Mouse (Mus musculus): ENCODE measurements at regions not wholly inside any gene's neighbourhood (a gene's known extent, or its start where the extent isn't known, plus 50 kb on each side); places are given as distances from the start of the nearest gene placed in this dataset.

- no peaks in the 10 kb centered on the region for H3K36me3 ChIP-seq (ENCODE audit: control insufficient read depth, insufficient read depth, low read length)
- WGBS = 73% methylated on average over 5 of the region's 5 CpGs
- DNase-seq (ENCODE audit: low spot score) (no peak), ATAC-seq (ENCODE audit: low FRiP score) (no peak)
- no peaks in the 10 kb centered on the region for H3K4me1 ChIP-seq (replicated peaks; ENCODE audit: control insufficient read depth, insufficient read depth, low read length)
- H3K9me3 ChIP-seq (ENCODE audit: control insufficient read depth, low read length) = no peaks in the 10 kb centered on the region
- H3K4me3 ChIP-seq (ENCODE audit: low read depth, low read length) = no peak overlapping the region
- H3K27ac ChIP-seq (ENCODE audit: low read depth, low read length) = no peak overlapping the region
- no peaks in the 10 kb centered on the region for H3K27me3 ChIP-seq (ENCODE audit: control insufficient read depth, insufficient read depth, low read length)
- H3K4me2 ChIP-seq (replicated peaks; ENCODE audit: low read depth, low read length) = no peak overlapping the region
- H3K9ac ChIP-seq (ENCODE audit: low read depth, low read length) = no peak overlapping the region
Measured at GRCm38 (mm10) chr13:25925685-25926084, 655.4 kb upstream of the Nrsn1 start.

DNA sequence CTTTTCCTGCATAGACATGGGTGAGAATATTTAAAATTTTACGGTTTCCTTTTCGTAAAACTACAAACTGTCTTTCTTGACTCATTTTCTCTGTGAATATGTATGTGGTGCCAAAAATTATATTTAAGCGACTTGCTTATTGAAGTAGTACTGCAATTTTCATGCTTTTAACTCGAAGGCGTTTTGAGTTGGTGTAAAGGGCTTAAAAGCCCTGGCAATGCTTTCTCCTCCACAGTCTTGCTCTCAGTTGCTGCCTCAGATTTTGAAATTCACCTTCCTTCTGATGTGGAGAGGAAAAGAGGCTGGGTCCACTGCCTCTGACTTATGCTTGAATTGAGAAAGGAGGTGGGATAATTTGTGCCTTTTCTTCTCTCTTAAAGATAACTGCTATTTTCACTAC is 629.6 kb upstream of the Nrsn1 start:
- no peaks in the 10 kb centered on the region for H3K9me3 ChIP-seq (ENCODE audit: control insufficient read depth, low read length)
- H3K36me3 ChIP-seq (ENCODE audit: control insufficient read depth, insufficient read depth, low read length) = no peaks in the 10 kb centered on the region
- no peaks in the 10 kb centered on the region for H3K4me1 ChIP-seq (replicated peaks; ENCODE audit: control insufficient read depth, insufficient read depth, low read length)
- no peak for DNase-seq (ENCODE audit: low spot score)
- H3K27ac ChIP-seq (ENCODE audit: low read depth, low read length) = no peak overlapping the region
- no peaks in the 10 kb centered on the region for H3K27me3 ChIP-seq (ENCODE audit: control insufficient read depth, insufficient read depth, low read length)
- no peak for ATAC-seq (ENCODE audit: low FRiP score)
- no peak overlapping the region for H3K9ac ChIP-seq (ENCODE audit: low read depth, low read length)
- no peak overlapping the region for H3K4me2 ChIP-seq (replicated peaks; ENCODE audit: low read depth, low read length)
- WGBS = 88% methylated on average over 5 of the region's 5 CpGs
- H3K4me3 ChIP-seq (ENCODE audit: low read depth, low read length) = no peak overlapping the region

- Histone ChIP-seq H3K27me3 (ENCODE audit: control insufficient read depth, insufficient read depth, low read length) (no peaks in the 10 kb centered on the region), H3K9me3 (ENCODE audit: control insufficient read depth, low read length) (no peaks in the 10 kb centered on the region), H3K4me1 (replicated peaks; ENCODE audit: control insufficient read depth, insufficient read depth, low read length) (no peaks in the 10 kb centered on the region), H3K27ac (ENCODE audit: low read depth, low read length) (no peak overlapping the region), H3K4me3 (ENCODE audit: low read depth, low read length) (no peak overlapping the region), H3K9ac (ENCODE audit: low read depth, low read length) (no peak overlapping the region), H3K36me3 (ENCODE audit: control insufficient read depth, insufficient read depth, low read length) (no peaks in the 10 kb centered on the region), H3K4me2 (replicated peaks; ENCODE audit: low read depth, low read length) (no peak overlapping the region)
- DNase-seq (ENCODE audit: low spot score) = no peak
- WGBS = 42% methylated on average over 2 of the region's 2 CpGs
- ATAC-seq (ENCODE audit: low FRiP score) = no peak
Measured at GRCm38 (mm10) chr13:25893150-25893549, 622.8 kb upstream of the Nrsn1 start.

- Histone ChIP-seq H3K4me1 (replicated peaks; ENCODE audit: control insufficient read depth, insufficient read depth, low read length) (no peaks in the 10 kb centered on the region), H3K9ac (ENCODE audit: low read depth, low read length) (no peak overlapping the region), H3K36me3 (ENCODE audit: control insufficient read depth, insufficient read depth, low read length) (no peaks in the 10 kb centered on the region), H3K4me2 (replicated peaks; ENCODE audit: low read depth, low read length) (no peak overlapping the region), H3K27me3 (ENCODE audit: control insufficient read depth, insufficient read depth, low read length) (no peaks in the 10 kb centered on the region), H3K4me3 (ENCODE audit: low read depth, low read length) (no peak overlapping the region), H3K27ac (ENCODE audit: low read depth, low read length) (no peak overlapping the region), H3K9me3 (ENCODE audit: control insufficient read depth, low read length) (no peaks in the 10 kb centered on the region)
- ATAC-seq (ENCODE audit: low FRiP score) = no peak
- whole genome bisulfite sequencing = 79% methylated on average over 4 of the region's 4 CpGs
- DNase-seq (ENCODE audit: low spot score) = no peak
Measured at GRCm38 (mm10) chr13:25882818-25883217, 612.5 kb upstream of the Nrsn1 start.

DNA sequence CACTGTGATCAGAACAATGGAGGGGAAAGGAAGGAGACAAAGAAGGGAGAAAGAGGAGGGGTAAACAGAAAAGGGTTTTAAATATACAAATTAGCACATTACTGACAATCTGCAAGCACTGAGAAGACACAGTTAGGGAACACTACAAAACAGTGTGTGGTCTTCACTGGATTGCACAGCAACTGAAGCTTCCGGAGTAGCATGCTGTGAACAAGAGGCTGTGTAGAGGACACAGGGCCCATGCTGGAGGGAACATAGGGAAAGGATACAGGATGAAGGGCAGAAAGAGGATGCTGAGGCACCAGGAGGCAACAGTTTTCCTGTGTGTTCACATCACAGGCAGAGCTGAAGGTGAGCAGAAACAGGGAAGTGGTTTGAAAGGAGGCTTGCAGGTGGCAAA is 598.6 kb upstream of the Nrsn1 start:
- H3K9ac ChIP-seq (ENCODE audit: low read depth, low read length) = no peak overlapping the region
- no peak overlapping the region for H3K4me3 ChIP-seq (ENCODE audit: low read depth, low read length)
- DNase-seq (ENCODE audit: low spot score) = no peak
- ATAC-seq (ENCODE audit: low FRiP score) = no peak
- no peaks in the 10 kb centered on the region for H3K4me1 ChIP-seq (replicated peaks; ENCODE audit: control insufficient read depth, insufficient read depth, low read length)
- H3K27me3 ChIP-seq (ENCODE audit: control insufficient read depth, insufficient read depth, low read length) = no peaks in the 10 kb centered on the region
- H3K4me2 ChIP-seq (replicated peaks; ENCODE audit: low read depth, low read length) = no peak overlapping the region
- H3K9me3 ChIP-seq (ENCODE audit: control insufficient read depth, low read length) = no peaks in the 10 kb centered on the region
- WGBS = 78% methylated on average over 1 of the region's 1 CpGs
- H3K27ac ChIP-seq (ENCODE audit: low read depth, low read length) = no peak overlapping the region
- H3K36me3 ChIP-seq (ENCODE audit: control insufficient read depth, insufficient read depth, low read length) = no peaks in the 10 kb centered on the region

GRCm38 (mm10) chr13:25858207-25858606 is 587.9 kb upstream of the Nrsn1 start:
- Histone ChIP-seq H3K27me3 (ENCODE audit: control insufficient read depth, insufficient read depth, low read length) (no peaks in the 10 kb centered on the region), H3K9ac (ENCODE audit: low read depth, low read length) (no peak overlapping the region), H3K4me1 (replicated peaks; ENCODE audit: control insufficient read depth, insufficient read depth, low read length) (no peaks in the 10 kb centered on the region), H3K36me3 (ENCODE audit: control insufficient read depth, insufficient read depth, low read length) (no peaks in the 10 kb centered on the region), H3K4me2 (replicated peaks; ENCODE audit: low read depth, low read length) (no peak overlapping the region), H3K9me3 (ENCODE audit: control insufficient read depth, low read length) (no peaks in the 10 kb centered on the region), H3K27ac (ENCODE audit: low read depth, low read length) (no peak overlapping the region), H3K4me3 (ENCODE audit: low read depth, low read length) (no peak overlapping the region)
- ATAC-seq (ENCODE audit: low FRiP score) (no peak), DNase-seq (ENCODE audit: low spot score) (no peak)

DNA sequence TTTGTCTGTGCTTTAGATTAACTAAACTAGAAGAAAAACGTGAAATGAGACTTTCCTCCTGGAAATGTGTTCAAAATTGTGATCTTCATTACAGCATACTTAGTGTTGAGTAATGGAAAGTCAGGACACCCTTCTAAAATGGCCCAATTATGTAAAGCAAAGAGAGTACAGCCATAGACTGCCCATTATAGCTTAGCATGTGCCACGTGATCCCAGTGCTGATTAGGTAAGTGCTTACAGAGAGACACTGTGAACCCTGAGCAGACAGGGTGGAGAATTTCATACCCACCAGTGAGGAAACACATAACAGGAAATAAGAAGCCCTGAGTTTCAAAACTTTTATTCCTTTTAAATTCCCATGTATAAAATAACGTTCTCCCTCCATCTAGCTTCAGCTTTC is 587.3 kb upstream of the Nrsn1 start:
- no peak for ATAC-seq (ENCODE audit: low FRiP score)
- no peak for DNase-seq (ENCODE audit: low spot score)
- WGBS = 79% methylated on average over 3 of the region's 3 CpGs
- no peak overlapping the region for H3K4me2 ChIP-seq (replicated peaks; ENCODE audit: low read depth, low read length)
- no peaks in the 10 kb centered on the region for H3K36me3 ChIP-seq (ENCODE audit: control insufficient read depth, insufficient read depth, low read length)
- H3K27me3 ChIP-seq (ENCODE audit: control insufficient read depth, insufficient read depth, low read length) = no peaks in the 10 kb centered on the region
- H3K9me3 ChIP-seq (ENCODE audit: control insufficient read depth, low read length) = no peaks in the 10 kb centered on the region
- H3K9ac ChIP-seq (ENCODE audit: low read depth, low read length) = no peak overlapping the region
- H3K4me3 ChIP-seq (ENCODE audit: low read depth, low read length) = no peak overlapping the region
- H3K27ac ChIP-seq (ENCODE audit: low read depth, low read length) = no peak overlapping the region
- no peaks in the 10 kb centered on the region for H3K4me1 ChIP-seq (replicated peaks; ENCODE audit: control insufficient read depth, insufficient read depth, low read length)

GRCm38 (mm10) chr13:25857096-25857495 is 586.8 kb upstream of the Nrsn1 start:
- no peak overlapping the region for H3K27ac ChIP-seq (ENCODE audit: low read depth, low read length)
- H3K36me3 ChIP-seq (ENCODE audit: control insufficient read depth, insufficient read depth, low read length) = no peaks in the 10 kb centered on the region
- H3K9me3 ChIP-seq (ENCODE audit: control insufficient read depth, low read length) = no peaks in the 10 kb centered on the region
- no peak for DNase-seq (ENCODE audit: low spot score)
- no peak for ATAC-seq (ENCODE audit: low FRiP score)
- H3K9ac ChIP-seq (ENCODE audit: low read depth, low read length) = no peak overlapping the region
- 90% methylated on average over 3 of the region's 3 CpGs for WGBS
- no peak overlapping the region for H3K4me3 ChIP-seq (ENCODE audit: low read depth, low read length)
- H3K4me1 ChIP-seq (replicated peaks; ENCODE audit: control insufficient read depth, insufficient read depth, low read length) = no peaks in the 10 kb centered on the region
- no peaks in the 10 kb centered on the region for H3K27me3 ChIP-seq (ENCODE audit: control insufficient read depth, insufficient read depth, low read length)
- H3K4me2 ChIP-seq (replicated peaks; ENCODE audit: low read depth, low read length) = no peak overlapping the region

- no peak overlapping the region for H3K4me3 ChIP-seq (ENCODE audit: low read depth, low read length)
- H3K4me1 ChIP-seq (replicated peaks; ENCODE audit: control insufficient read depth, insufficient read depth, low read length) = no peaks in the 10 kb centered on the region
- H3K27ac ChIP-seq (ENCODE audit: low read depth, low read length) = no peak overlapping the region
- H3K4me2 ChIP-seq (replicated peaks; ENCODE audit: low read depth, low read length) = no peak overlapping the region
- ATAC-seq (ENCODE audit: low FRiP score) (no peak), DNase-seq (ENCODE audit: low spot score) (no peak)
- 90% methylated on average over 2 of the region's 2 CpGs for WGBS
- H3K27me3 ChIP-seq (ENCODE audit: control insufficient read depth, insufficient read depth, low read length) = no peaks in the 10 kb centered on the region
- H3K36me3 ChIP-seq (ENCODE audit: control insufficient read depth, insufficient read depth, low read length) = no peaks in the 10 kb centered on the region
- H3K9me3 ChIP-seq (ENCODE audit: control insufficient read depth, low read length) = no peaks in the 10 kb centered on the region
- H3K9ac ChIP-seq (ENCODE audit: low read depth, low read length) = no peak overlapping the region
Measured at GRCm38 (mm10) chr13:25856549-25856948, 586.2 kb upstream of the Nrsn1 start.
